Mouse (Mus musculus) forebrain, embryonic 14.5 days (tissue): ENCODE data around the gene Txnip. TPM values are rescaled to one million over a fixed set of nuclear protein-coding genes. Genes with fewer than 3 reads are reported as not detected.

Experiments used
- ATAC-seq: fragments of 200-750 bp; cut with Nextera tagmentation; 2 replicates; pipeline ENCODE4 v1.8.0; 2017; ENCODE audit warnings: mild to moderate bottlenecking, moderate library complexity
- DNase-seq: peaks from one replicate; pipeline ENCODE4 v3.0.0-alpha.2; 2015; ENCODE audit warnings: low spot score
- H3K27ac ChIP-seq: fragments of 300-500 bp; sonication (generic); 2 replicates; pipeline ENCODE4 v1.5.1; 2014; ENCODE audit warnings: low read depth, mild to moderate bottlenecking, control low read depth, low read length, moderate library complexity
- H3K27me3 ChIP-seq: fragments of 300-500 bp; sonication (generic); replicated peaks from 2 replicates; pipeline ENCODE4 v1.6.1; 2014; ENCODE audit warnings: low read length, control low read depth, mixed read lengths; ENCODE audit not compliant: control insufficient read depth, insufficient read depth
- H3K36me3 ChIP-seq: fragments of 300-500 bp; sonication (generic); 2 replicates; pipeline ENCODE4 v1.6.1; 2014; ENCODE audit warnings: low read length, control low read depth; ENCODE audit not compliant: control insufficient read depth, insufficient read depth
- H3K4me1 ChIP-seq: fragments of 300-500 bp; sonication (generic); 2 replicates; pipeline ENCODE4 v1.6.1; 2014; ENCODE audit warnings: antibody characterized with exemption, low read length, control low read depth; ENCODE audit not compliant: control insufficient read depth, insufficient read depth
- H3K4me2 ChIP-seq: fragments of 300-500 bp; sonication (generic); 2 replicates; pipeline ENCODE4 v1.6.1; 2014; ENCODE audit warnings: mild to moderate bottlenecking, control low read depth, low read length
- H3K4me3 ChIP-seq: fragments of 300-500 bp; sonication (generic); 2 replicates; pipeline ENCODE4 v1.5.1; 2014; ENCODE audit warnings: low read depth, low read length, control low read depth
- H3K9ac ChIP-seq: fragments of 300-500 bp; sonication (generic); 2 replicates; pipeline ENCODE4 v1.6.1; 2014; ENCODE audit warnings: mild to moderate bottlenecking, low read length, control low read depth, moderate library complexity
- H3K9me3 ChIP-seq: fragments of 300-500 bp; sonication (generic); replicated peaks from 2 replicates; pipeline ENCODE4 v1.6.1; 2016; ENCODE audit warnings: low read length, control low read depth, mixed read lengths; ENCODE audit not compliant: control insufficient read depth
- WGBS: fragments of 180-500 bp; shearing (Covaris S2); extraction: QIAGEN DNeasy Blood & Tissue Kit; methylation state at CpG from one replicate; pipeline ENCODE4 v1.1.7; 2014; 5-methylcytosine and 5-hydroxymethylcytosine counted together
- polyA plus RNA-seq: library from polyadenylated mRNA; unstranded; fragments of >200 nt; fragmentation: Nextera tagmentation; extraction: Ambion mirVana; gene quantifications from 2 replicates; pipeline ENCODE4 v1.2.1, GENCODE M21; 2014

The Txnip gene
- polyA plus RNA-seq, 1 experiment from 2014 or later: 79.0 TPM

- Histone ChIP-seq H3K27ac (no peak overlapping the region), H3K9ac (no peak overlapping the region; the same call in 1 of the 2 replicates), H3K27me3 (no peaks in the 10 kb centered on the region), H3K4me2 (0 out of 2 replicates have a peak overlapping the region, but pooled peaks have one; percentile 14), H3K36me3 (no peaks in the 10 kb centered on the region), H3K4me1 (no peaks in the 10 kb centered on the region), H3K4me3 (no peak overlapping the region), H3K9me3 (no peaks in the 10 kb centered on the region)
- DNase-seq (no peak), ATAC-seq (0 out of 2 replicates have a peak, but pooled peaks have one; percentile 32)
- 47% methylated on average over 4 of the region's 4 CpGs for WGBS
Measured at GRCm38 (mm10) chr3:96546880-96547279, 10.9 kb upstream of the Txnip start.

- WGBS: 8% methylated on average over 14 of the region's 14 CpGs
- DNase-seq: peak; percentile 81
- H3K9me3 ChIP-seq: no peaks in the 10 kb centered on the region
- H3K4me3 ChIP-seq: no peak overlapping the region
- ATAC-seq: no peak; the same call in none of the 2 replicates
- H3K36me3 ChIP-seq: no peaks in the 10 kb centered on the region
- 0 out of 2 replicates have a peak overlapping the region, but pooled peaks have one; percentile 22 for H3K4me2 ChIP-seq
- no peak overlapping the region for H3K27ac ChIP-seq
- H3K9ac ChIP-seq: no peak overlapping the region
- H3K4me1 ChIP-seq: no peaks in the 10 kb centered on the region
- H3K27me3 ChIP-seq: no peaks in the 10 kb centered on the region
Measured at GRCm38 (mm10) chr3:96547389-96547960, 10.3 kb upstream of the Txnip start.

DNA sequence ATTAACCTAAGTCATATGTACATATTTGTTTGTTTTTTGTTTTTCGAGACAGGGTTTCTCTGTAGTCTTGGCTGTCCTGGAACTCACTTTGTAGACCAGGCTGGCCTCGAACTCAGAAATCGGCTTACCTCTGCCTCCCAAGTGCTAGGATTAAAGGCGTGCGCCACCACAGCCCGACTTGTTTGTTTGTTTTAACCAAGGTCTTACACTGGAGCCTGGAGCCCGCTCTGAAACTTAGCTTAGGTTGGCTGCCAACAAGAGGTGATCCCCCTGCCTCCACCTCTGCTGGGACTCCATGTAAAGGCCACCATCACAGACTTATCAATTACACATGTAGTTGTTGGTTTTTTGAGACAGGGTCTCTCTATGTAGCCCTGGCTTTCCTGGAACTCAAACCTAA lies 8.9 kb upstream of the Txnip start:
- ATAC-seq: no peak
- H3K4me1 ChIP-seq: no peaks in the 10 kb centered on the region
- no peak overlapping the region for H3K9ac ChIP-seq
- no peaks in the 10 kb centered on the region for H3K36me3 ChIP-seq
- no peak overlapping the region for H3K4me2 ChIP-seq
- H3K27me3 ChIP-seq: no peaks in the 10 kb centered on the region
- DNase-seq: no peak
- no peaks in the 10 kb centered on the region for H3K9me3 ChIP-seq
- WGBS: 86% methylated on average over 7 of the region's 7 CpGs
- H3K4me3 ChIP-seq: no peak overlapping the region
- no peak overlapping the region for H3K27ac ChIP-seq

GRCm38 (mm10) chr3:96549346-96549745 lies 8.4 kb upstream of the Txnip start:
- DNase-seq (no peak), ATAC-seq (no peak)
- WGBS: 84% methylated on average over 5 of the region's 5 CpGs
- H3K27ac ChIP-seq: no peak overlapping the region
- H3K4me1 ChIP-seq: no peaks in the 10 kb centered on the region
- no peak overlapping the region for H3K4me2 ChIP-seq
- no peak overlapping the region for H3K9ac ChIP-seq
- H3K36me3 ChIP-seq: no peaks in the 10 kb centered on the region
- no peak overlapping the region for H3K4me3 ChIP-seq
- H3K27me3 ChIP-seq: no peaks in the 10 kb centered on the region
- H3K9me3 ChIP-seq: no peaks in the 10 kb centered on the region

- Histone ChIP-seq H3K27ac (no peak overlapping the region), H3K4me1 (peaks cover 10% of the 10 kb centered on the region), H3K27me3 (no peaks in the 10 kb centered on the region), H3K4me2 (no peak overlapping the region), H3K4me3 (no peak overlapping the region), H3K9me3 (no peaks in the 10 kb centered on the region), H3K36me3 (no peaks in the 10 kb centered on the region), H3K9ac (no peak overlapping the region)
- WGBS: 6% methylated on average over 8 of the region's 8 CpGs
- DNase-seq: peak; percentile 72
- no peak for ATAC-seq
Measured at GRCm38 (mm10) chr3:96551203-96551602, 6.6 kb upstream of the Txnip start.

DNA sequence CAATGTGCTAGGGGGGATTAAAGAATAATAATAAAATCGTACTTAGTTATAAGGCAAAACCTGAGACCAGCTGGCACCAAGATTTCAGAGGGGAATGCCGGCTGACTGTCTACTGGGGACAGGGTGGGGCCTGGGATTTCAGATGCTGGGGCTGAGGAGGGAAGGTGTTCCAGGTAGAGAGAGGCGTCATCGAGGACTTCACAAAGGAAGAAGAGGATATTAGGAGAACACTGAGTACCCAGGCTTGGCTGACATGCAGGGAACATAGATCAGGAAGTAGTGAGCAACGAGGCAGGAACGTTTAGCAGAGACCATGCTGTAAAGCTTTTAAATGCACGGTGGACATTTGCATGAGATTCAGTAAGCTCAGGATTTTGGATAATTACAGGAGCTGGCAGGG lies 5.9 kb upstream of the Txnip start:
- H3K36me3 ChIP-seq: no peaks in the 10 kb centered on the region
- no peak overlapping the region for H3K9ac ChIP-seq
- no peak for ATAC-seq
- no peak overlapping the region for H3K27ac ChIP-seq
- no peaks in the 10 kb centered on the region for H3K9me3 ChIP-seq
- H3K4me1 ChIP-seq: peaks cover 11% of the 10 kb centered on the region
- H3K4me2 ChIP-seq: no peak overlapping the region
- no peaks in the 10 kb centered on the region for H3K27me3 ChIP-seq
- no peak overlapping the region for H3K4me3 ChIP-seq
- WGBS: 70% methylated on average over 7 of the region's 7 CpGs
- DNase-seq: no peak

- Histone ChIP-seq H3K27ac (no peak overlapping the region), H3K4me3 (no peak overlapping the region), H3K9me3 (no peaks in the 10 kb centered on the region), H3K9ac (no peak overlapping the region), H3K4me2 (no peak overlapping the region), H3K36me3 (no peaks in the 10 kb centered on the region), H3K27me3 (no peaks in the 10 kb centered on the region), H3K4me1 (peaks cover 15% of the 10 kb centered on the region)
- no peak for DNase-seq
- ATAC-seq: no peak
- WGBS: 81% methylated on average over 6 of the region's 6 CpGs
Measured at GRCm38 (mm10) chr3:96553601-96554000, 4.2 kb upstream of the Txnip start.

DNA sequence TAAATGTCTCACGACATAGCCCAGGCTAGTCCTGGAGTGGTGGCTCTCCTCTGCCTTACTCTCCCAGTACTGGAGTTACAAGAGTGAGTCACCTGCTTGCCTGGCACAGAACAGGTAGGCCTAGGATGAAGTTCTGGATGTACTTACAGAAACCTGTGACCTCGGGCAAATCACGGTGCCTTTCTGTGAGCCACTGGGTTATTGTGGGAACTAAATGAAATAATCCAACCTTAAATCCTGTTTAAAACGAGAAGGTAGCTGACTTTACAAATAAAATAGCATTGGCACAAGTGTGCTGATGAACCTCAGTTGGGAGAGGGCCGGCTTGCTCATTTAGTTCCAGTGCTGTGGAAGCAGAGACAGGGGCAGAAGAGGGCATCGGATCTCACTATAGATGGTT lies 3.5 kb upstream of the Txnip start:
- no peak for DNase-seq
- WGBS: 84% methylated on average over 6 of the region's 6 CpGs

GRCm38 (mm10) chr3:96555041-96555596 lies 2.6 kb upstream of the Txnip start:
- peaks cover 30% of the 10 kb centered on the region for H3K4me1 ChIP-seq
- WGBS: 16% methylated on average over 12 of the region's 12 CpGs
- H3K27ac ChIP-seq: peak overlapping the region; percentile 70
- H3K4me3 ChIP-seq: no peak overlapping the region
- DNase-seq: peak; percentile 83
- peaks cover 8% of the 10 kb centered on the region for H3K36me3 ChIP-seq
- peak; percentile 11; the same call in 1 of the 2 replicates for ATAC-seq
- H3K4me2 ChIP-seq: 0 out of 2 replicates have a peak overlapping the region, but pooled peaks have one; percentile 9
- peak overlapping the region; percentile 25; the same call in 1 of the 2 replicates for H3K9ac ChIP-seq
- no peaks in the 10 kb centered on the region for H3K27me3 ChIP-seq
- no peaks in the 10 kb centered on the region for H3K9me3 ChIP-seq

More for the DNA sequence above, 3.5 kb upstream of the Txnip start:
- H3K4me3 ChIP-seq: no peak overlapping the region
- no peak overlapping the region for H3K27ac ChIP-seq
- H3K36me3 ChIP-seq: no peaks in the 10 kb centered on the region
- no peak overlapping the region for H3K4me2 ChIP-seq
- no peaks in the 10 kb centered on the region for H3K27me3 ChIP-seq
- H3K9ac ChIP-seq: no peak overlapping the region
- H3K9me3 ChIP-seq: no peaks in the 10 kb centered on the region
- ATAC-seq: no peak
- peaks cover 22% of the 10 kb centered on the region for H3K4me1 ChIP-seq
